Mouse (Mus musculus): ENCODE results near the gene Rab3c. TPM values are rescaled to one million over a fixed set of nuclear protein-coding genes. Genes with fewer than 3 reads are reported as not detected.

Gene Rab3c
- polyA plus RNA-seq, 1 experiment from 2014 or later: 3.4 TPM

DNA sequence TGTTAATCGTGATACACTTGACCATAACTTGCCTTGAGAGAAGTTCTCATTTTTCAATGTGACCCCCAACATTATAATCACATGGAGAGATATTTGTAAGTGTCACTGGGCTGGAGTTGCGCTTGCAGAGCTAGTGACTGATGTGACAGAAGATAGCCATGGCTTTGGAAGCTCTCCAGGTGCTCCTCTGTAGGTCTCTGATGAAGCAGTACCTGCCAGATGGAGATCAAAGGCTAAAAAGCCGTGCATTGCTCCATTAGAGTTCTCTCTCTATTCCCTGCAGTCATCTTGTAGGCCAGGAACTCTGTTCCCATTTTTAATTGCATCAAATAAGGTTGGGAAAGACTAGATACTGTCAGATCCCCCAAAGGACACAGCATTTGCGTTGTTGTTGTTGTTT, 112.2 kb downstream of the Rab3c start:
- 78% methylated on average over 4 of the region's 4 CpGs for WGBS

GRCm38 (mm10) chr13:110166622-110167330, 114.0 kb downstream of the Rab3c start:
- no peak for ATAC-seq (ENCODE audit: insufficient read depth, low FRiP score)
- H3K4me2 ChIP-seq (ENCODE audit: low read depth, low read length): no peak overlapping the region
- no peaks in the 10 kb centered on the region for H3K9me3 ChIP-seq (replicated peaks; ENCODE audit: control insufficient read depth, low read length)
- no peaks in the 10 kb centered on the region for H3K36me3 ChIP-seq (ENCODE audit: control insufficient read depth, insufficient read depth, low read length)
- 55% methylated on average over 3 of the region's 3 CpGs for WGBS
- H3K27ac ChIP-seq (ENCODE audit: low read length): no peak overlapping the region
- no peak overlapping the region for H3K9ac ChIP-seq (ENCODE audit: low read length)
- H3K4me1 ChIP-seq (ENCODE audit: control insufficient read depth, insufficient read depth, low read length): no peaks in the 10 kb centered on the region
- H3K4me3 ChIP-seq (replicated peaks; ENCODE audit: low read length): no peak overlapping the region
- no peaks in the 10 kb centered on the region for H3K27me3 ChIP-seq (ENCODE audit: control insufficient read depth, insufficient read depth, low read length)

More for the DNA sequence above, 112.2 kb downstream of the Rab3c start:
- no peaks in the 10 kb centered on the region for H3K27me3 ChIP-seq (ENCODE audit: control insufficient read depth, insufficient read depth, low read length)
- no peak overlapping the region for H3K4me3 ChIP-seq (replicated peaks; ENCODE audit: low read length)
- H3K9me3 ChIP-seq (replicated peaks; ENCODE audit: control insufficient read depth, low read length): no peaks in the 10 kb centered on the region
- H3K4me1 ChIP-seq (ENCODE audit: control insufficient read depth, insufficient read depth, low read length): no peaks in the 10 kb centered on the region
- no peak for ATAC-seq (ENCODE audit: insufficient read depth, low FRiP score)
- no peak overlapping the region for H3K27ac ChIP-seq (ENCODE audit: low read length)
- no peaks in the 10 kb centered on the region for H3K36me3 ChIP-seq (ENCODE audit: control insufficient read depth, insufficient read depth, low read length)
- H3K4me2 ChIP-seq (ENCODE audit: low read depth, low read length): no peak overlapping the region
- no peak overlapping the region for H3K9ac ChIP-seq (ENCODE audit: low read length)

- ATAC-seq (ENCODE audit: insufficient read depth, low FRiP score): no peak
- no peak overlapping the region for H3K9ac ChIP-seq (ENCODE audit: low read length)
- no peaks in the 10 kb centered on the region for H3K27me3 ChIP-seq (ENCODE audit: control insufficient read depth, insufficient read depth, low read length)
- H3K9me3 ChIP-seq (replicated peaks; ENCODE audit: control insufficient read depth, low read length): no peaks in the 10 kb centered on the region
- H3K4me1 ChIP-seq (ENCODE audit: control insufficient read depth, insufficient read depth, low read length): no peaks in the 10 kb centered on the region
- no peak overlapping the region for H3K27ac ChIP-seq (ENCODE audit: low read length)
- H3K4me2 ChIP-seq (ENCODE audit: low read depth, low read length): no peak overlapping the region
- H3K4me3 ChIP-seq (replicated peaks; ENCODE audit: low read length): no peak overlapping the region
- no peaks in the 10 kb centered on the region for H3K36me3 ChIP-seq (ENCODE audit: control insufficient read depth, insufficient read depth, low read length)
- 55% methylated on average over 4 of the region's 4 CpGs for WGBS
These were observed 120.8 kb downstream of the Rab3c start for GRCm38 (mm10) chr13:110159980-110160379.

DNA sequence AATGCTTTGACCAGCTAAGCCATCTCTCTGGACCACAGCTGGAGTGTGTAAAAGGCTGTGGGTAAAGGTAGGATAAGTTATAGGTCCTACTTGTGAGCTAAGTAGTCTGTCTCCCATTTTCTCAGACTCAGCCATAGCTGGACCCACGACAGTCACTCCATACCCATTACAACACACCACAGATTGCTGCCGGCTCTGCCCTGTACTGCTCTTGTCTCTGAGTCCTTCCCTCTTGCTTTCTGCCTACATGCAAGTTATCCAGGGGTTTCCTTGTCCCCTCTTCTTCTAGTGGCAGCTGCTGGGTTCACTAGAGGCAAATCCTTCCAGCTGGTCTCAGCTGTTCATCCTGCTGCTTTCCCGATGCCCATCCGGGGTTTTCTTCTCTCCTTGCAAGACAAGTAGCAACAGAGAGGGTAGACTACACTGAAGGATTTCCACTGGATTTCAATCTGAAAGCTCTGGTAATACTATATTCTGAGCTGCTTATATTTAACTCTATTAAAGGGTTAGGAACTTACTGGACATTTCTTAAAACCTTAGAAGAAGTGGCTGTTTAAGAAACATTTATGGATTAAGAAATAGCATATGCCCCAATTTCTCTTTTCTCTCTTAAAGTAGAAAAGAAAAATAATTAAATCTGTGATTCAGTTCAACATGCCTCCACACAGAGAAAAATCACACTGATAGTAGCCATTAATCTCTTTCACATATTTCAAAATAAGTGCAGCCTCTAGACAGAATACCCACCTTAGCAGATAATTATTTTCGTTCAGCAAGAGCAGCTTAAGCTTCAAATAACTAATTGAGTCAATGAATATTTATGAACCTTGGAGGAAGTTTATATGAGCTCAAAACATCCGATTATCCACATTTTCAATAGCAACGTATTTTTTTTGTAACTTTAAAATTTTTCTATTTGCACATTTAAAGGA, 121.9 kb downstream of the Rab3c start:
- ATAC-seq (ENCODE audit: insufficient read depth, low FRiP score): no peak
- 49% methylated on average over 7 of the region's 7 CpGs for WGBS
- Histone ChIP-seq H3K36me3 (ENCODE audit: control insufficient read depth, insufficient read depth, low read length) (no peaks in the 10 kb centered on the region), H3K9me3 (replicated peaks; ENCODE audit: control insufficient read depth, low read length) (no peaks in the 10 kb centered on the region), H3K4me1 (ENCODE audit: control insufficient read depth, insufficient read depth, low read length) (no peaks in the 10 kb centered on the region), H3K27ac (ENCODE audit: low read length) (no peak overlapping the region), H3K4me2 (ENCODE audit: low read depth, low read length) (no peak overlapping the region), H3K27me3 (ENCODE audit: control insufficient read depth, insufficient read depth, low read length) (no peaks in the 10 kb centered on the region), H3K4me3 (replicated peaks; ENCODE audit: low read length) (no peak overlapping the region), H3K9ac (ENCODE audit: low read length) (no peak overlapping the region)

GRCm38 (mm10) chr13:110145545-110145944, 135.3 kb downstream of the Rab3c start:
- Histone ChIP-seq H3K27me3 (ENCODE audit: control insufficient read depth, insufficient read depth, low read length) (no peaks in the 10 kb centered on the region), H3K9ac (ENCODE audit: low read length) (no peak overlapping the region), H3K4me3 (replicated peaks; ENCODE audit: low read length) (no peak overlapping the region), H3K4me1 (ENCODE audit: control insufficient read depth, insufficient read depth, low read length) (no peaks in the 10 kb centered on the region), H3K27ac (ENCODE audit: low read length) (no peak overlapping the region), H3K4me2 (ENCODE audit: low read depth, low read length) (no peak overlapping the region), H3K36me3 (ENCODE audit: control insufficient read depth, insufficient read depth, low read length) (no peaks in the 10 kb centered on the region), H3K9me3 (replicated peaks; ENCODE audit: control insufficient read depth, low read length) (no peaks in the 10 kb centered on the region)
- ATAC-seq (ENCODE audit: insufficient read depth, low FRiP score): no peak
- WGBS: 59% methylated on average over 3 of the region's 3 CpGs

GRCm38 (mm10) chr13:110145019-110145418, 135.8 kb downstream of the Rab3c start:
- Histone ChIP-seq H3K4me3 (replicated peaks; ENCODE audit: low read length) (no peak overlapping the region), H3K9me3 (replicated peaks; ENCODE audit: control insufficient read depth, low read length) (no peaks in the 10 kb centered on the region), H3K27ac (ENCODE audit: low read length) (no peak overlapping the region), H3K4me1 (ENCODE audit: control insufficient read depth, insufficient read depth, low read length) (no peaks in the 10 kb centered on the region), H3K27me3 (ENCODE audit: control insufficient read depth, insufficient read depth, low read length) (no peaks in the 10 kb centered on the region), H3K4me2 (ENCODE audit: low read depth, low read length) (no peak overlapping the region), H3K36me3 (ENCODE audit: control insufficient read depth, insufficient read depth, low read length) (no peaks in the 10 kb centered on the region), H3K9ac (ENCODE audit: low read length) (no peak overlapping the region)
- 36% methylated on average over 8 of the region's 8 CpGs for WGBS
- no peak for ATAC-seq (ENCODE audit: insufficient read depth, low FRiP score)

- ATAC-seq (ENCODE audit: insufficient read depth, low FRiP score): no peak
- no peaks in the 10 kb centered on the region for H3K4me1 ChIP-seq (ENCODE audit: control insufficient read depth, insufficient read depth, low read length)
- no peaks in the 10 kb centered on the region for H3K27me3 ChIP-seq (ENCODE audit: control insufficient read depth, insufficient read depth, low read length)
- WGBS: 60% methylated on average over 5 of the region's 5 CpGs
- no peak overlapping the region for H3K9ac ChIP-seq (ENCODE audit: low read length)
- no peak overlapping the region for H3K4me2 ChIP-seq (ENCODE audit: low read depth, low read length)
- no peak overlapping the region for H3K27ac ChIP-seq (ENCODE audit: low read length)
- no peaks in the 10 kb centered on the region for H3K36me3 ChIP-seq (ENCODE audit: control insufficient read depth, insufficient read depth, low read length)
- no peak overlapping the region for H3K4me3 ChIP-seq (replicated peaks; ENCODE audit: low read length)
- no peaks in the 10 kb centered on the region for H3K9me3 ChIP-seq (replicated peaks; ENCODE audit: control insufficient read depth, low read length)
These were observed 141.5 kb downstream of the Rab3c start for GRCm38 (mm10) chr13:110139339-110139738.

- Histone ChIP-seq H3K27ac (ENCODE audit: low read length) (no peak overlapping the region), H3K27me3 (ENCODE audit: control insufficient read depth, insufficient read depth, low read length) (no peaks in the 10 kb centered on the region)
These were observed 142.2 kb downstream of the Rab3c start for GRCm38 (mm10) chr13:110138644-110139043.

DNA sequence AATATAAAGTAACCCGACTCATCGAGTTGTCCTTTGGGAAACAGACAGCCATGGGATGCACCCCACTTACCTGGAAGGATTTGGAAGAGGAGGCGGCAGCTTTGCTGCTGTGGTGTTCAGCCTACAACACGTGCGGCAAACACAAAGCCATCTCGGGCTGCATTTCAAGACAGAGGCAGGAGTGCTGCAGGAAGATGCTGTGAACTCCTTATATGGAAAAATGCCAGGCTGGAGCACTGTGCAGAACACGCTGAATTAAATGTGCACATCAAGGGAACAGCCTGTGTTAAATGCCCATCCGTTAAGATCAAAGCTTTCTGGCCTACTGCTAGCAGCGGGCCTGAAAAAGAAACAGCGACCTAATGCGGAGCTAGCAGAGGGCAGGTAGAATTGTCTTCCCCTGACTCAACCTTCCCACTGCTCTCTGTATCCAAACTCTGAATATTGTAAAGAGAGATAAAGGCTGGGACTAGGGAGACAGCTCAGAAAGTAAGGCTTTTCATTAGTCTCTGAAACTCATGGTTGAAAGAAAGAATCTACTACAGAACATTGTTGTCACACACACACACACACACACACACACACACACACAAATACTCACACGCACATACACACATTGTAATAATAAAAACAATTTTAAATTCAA, 153.1 kb downstream of the Rab3c start:
- no peaks in the 10 kb centered on the region for H3K9me3 ChIP-seq (replicated peaks; ENCODE audit: control insufficient read depth, low read length)
- H3K27me3 ChIP-seq (ENCODE audit: control insufficient read depth, insufficient read depth, low read length): no peaks in the 10 kb centered on the region
- no peaks in the 10 kb centered on the region for H3K4me1 ChIP-seq (ENCODE audit: control insufficient read depth, insufficient read depth, low read length)
- ATAC-seq (ENCODE audit: insufficient read depth, low FRiP score): no peak
- no peak overlapping the region for H3K9ac ChIP-seq (ENCODE audit: low read length)
- H3K4me3 ChIP-seq (replicated peaks; ENCODE audit: low read length): no peak overlapping the region
- H3K4me2 ChIP-seq (ENCODE audit: low read depth, low read length): no peak overlapping the region
- no peak overlapping the region for H3K27ac ChIP-seq (ENCODE audit: low read length)
- 62% methylated on average over 12 of the region's 12 CpGs for WGBS
- H3K36me3 ChIP-seq (ENCODE audit: control insufficient read depth, insufficient read depth, low read length): no peaks in the 10 kb centered on the region

More at GRCm38 (mm10) chr13:110138644-110139043, 142.2 kb downstream of the Rab3c start:
- no peaks in the 10 kb centered on the region for H3K9me3 ChIP-seq (replicated peaks; ENCODE audit: control insufficient read depth, low read length)
- no peak overlapping the region for H3K9ac ChIP-seq (ENCODE audit: low read length)
- WGBS: 53% methylated on average over 5 of the region's 5 CpGs
- ATAC-seq (ENCODE audit: insufficient read depth, low FRiP score): no peak
- H3K36me3 ChIP-seq (ENCODE audit: control insufficient read depth, insufficient read depth, low read length): no peaks in the 10 kb centered on the region
- H3K4me2 ChIP-seq (ENCODE audit: low read depth, low read length): no peak overlapping the region
- no peaks in the 10 kb centered on the region for H3K4me1 ChIP-seq (ENCODE audit: control insufficient read depth, insufficient read depth, low read length)
- no peak overlapping the region for H3K4me3 ChIP-seq (replicated peaks; ENCODE audit: low read length)

Data from stomach, embryonic 16.5 days (tissue).